Mouse (Mus musculus): ENCODE measurements around the gene Amd1. TPM values are rescaled to one million over a fixed set of nuclear protein-coding genes. Genes with fewer than 3 reads are reported as not detected.

Gene Amd1
- polyA plus RNA-seq, 1 experiment from 2014 or later: 84.4 TPM

DNA sequence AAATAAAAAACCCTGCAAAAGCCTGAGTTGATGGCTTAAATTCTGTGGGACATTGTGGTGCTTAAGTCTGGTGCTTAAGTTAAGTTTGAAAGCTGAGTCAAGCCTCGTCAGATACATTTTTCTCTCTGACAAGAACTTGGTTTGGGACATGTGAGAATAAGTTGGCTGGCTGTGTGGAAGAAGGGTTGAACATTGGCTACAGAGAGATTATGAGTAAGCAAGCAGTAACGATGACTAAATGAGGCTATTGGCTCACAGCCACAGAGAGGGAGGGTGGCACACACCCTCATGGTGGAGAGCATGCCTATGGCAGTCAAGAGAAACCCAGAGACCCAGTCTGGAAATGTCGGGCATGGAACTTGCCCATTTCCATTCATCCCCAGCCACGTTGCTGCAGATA lies 38.3 kb downstream of the Amd1 start:
- H3K9me3 ChIP-seq (ENCODE audit: control insufficient read depth, low read depth, low read length): no peaks in the 10 kb centered on the region
- no peaks in the 10 kb centered on the region for H3K36me3 ChIP-seq (ENCODE audit: control insufficient read depth, insufficient read depth, low read length)
- no peak overlapping the region for H3K9ac ChIP-seq (replicated peaks; ENCODE audit: low read depth, low read length)
- H3K4me3 ChIP-seq (ENCODE audit: low read depth, low read length): no peak overlapping the region
- no peak overlapping the region for H3K27ac ChIP-seq (ENCODE audit: low read length)
- no peak for ATAC-seq (ENCODE audit: insufficient number of reproducible peaks, insufficient read depth, low FRiP score, low read depth)
- H3K27me3 ChIP-seq (ENCODE audit: control insufficient read depth, insufficient read depth, low read length): no peaks in the 10 kb centered on the region
- 84% methylated on average over 4 of the region's 4 CpGs for WGBS
- H3K4me1 ChIP-seq (ENCODE audit: control insufficient read depth, insufficient read depth, low read length): no peaks in the 10 kb centered on the region
- no peak overlapping the region for H3K4me2 ChIP-seq (replicated peaks; ENCODE audit: low read depth, low read length)

DNA sequence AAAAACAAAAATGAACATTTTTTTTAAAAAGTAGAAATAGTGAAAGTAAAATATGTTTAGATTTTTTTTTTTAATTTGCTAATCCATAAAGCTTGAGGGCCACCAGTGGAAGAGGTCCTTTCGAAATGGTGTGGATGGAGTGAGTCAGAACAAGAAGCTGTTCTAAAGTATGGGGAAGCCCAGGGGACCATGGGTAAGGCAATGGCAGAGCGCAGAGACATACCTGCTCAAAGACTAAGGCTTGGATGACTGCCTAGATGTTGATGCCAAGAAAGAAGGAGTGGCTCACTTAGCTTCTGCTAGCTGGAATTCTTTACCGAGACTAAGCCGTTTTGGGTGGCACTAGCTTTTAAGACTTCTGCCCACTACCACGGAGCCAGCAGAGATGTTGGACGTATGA lies 39.8 kb downstream of the Amd1 start:
- Histone ChIP-seq H3K4me3 (ENCODE audit: low read depth, low read length) (no peak overlapping the region), H3K36me3 (ENCODE audit: control insufficient read depth, insufficient read depth, low read length) (no peaks in the 10 kb centered on the region), H3K9me3 (ENCODE audit: control insufficient read depth, low read depth, low read length) (no peaks in the 10 kb centered on the region), H3K27ac (ENCODE audit: low read length) (no peak overlapping the region), H3K9ac (replicated peaks; ENCODE audit: low read depth, low read length) (no peak overlapping the region), H3K27me3 (ENCODE audit: control insufficient read depth, insufficient read depth, low read length) (no peaks in the 10 kb centered on the region), H3K4me2 (replicated peaks; ENCODE audit: low read depth, low read length) (no peak overlapping the region), H3K4me1 (ENCODE audit: control insufficient read depth, insufficient read depth, low read length) (no peaks in the 10 kb centered on the region)
- no peak for ATAC-seq (ENCODE audit: insufficient number of reproducible peaks, insufficient read depth, low FRiP score, low read depth)
- WGBS: 83% methylated on average over 6 of the region's 6 CpGs

DNA sequence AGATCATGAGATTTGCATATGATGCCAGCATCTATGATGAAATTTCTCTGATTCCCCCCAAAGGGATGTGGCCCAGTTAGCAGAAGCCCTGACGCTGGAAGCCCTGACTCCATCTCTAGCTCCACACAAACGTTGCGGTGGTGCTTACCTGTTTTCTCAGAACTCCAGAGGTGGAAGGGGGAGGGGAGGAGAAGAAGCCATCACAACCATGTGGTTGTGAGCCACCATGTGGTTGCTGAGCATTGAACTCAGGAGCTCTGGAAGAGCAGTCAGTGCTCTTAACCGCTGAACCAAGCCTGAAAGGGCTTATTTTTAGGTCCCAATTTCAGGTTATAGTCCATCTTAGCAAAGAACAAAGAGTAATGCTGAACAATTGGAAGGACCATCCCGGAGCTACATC lies 41.7 kb downstream of the Amd1 start:
- Histone ChIP-seq H3K9me3 (ENCODE audit: control insufficient read depth, low read depth, low read length) (no peaks in the 10 kb centered on the region), H3K36me3 (ENCODE audit: control insufficient read depth, insufficient read depth, low read length) (no peaks in the 10 kb centered on the region), H3K27me3 (ENCODE audit: control insufficient read depth, insufficient read depth, low read length) (no peaks in the 10 kb centered on the region), H3K27ac (ENCODE audit: low read length) (no peak overlapping the region), H3K4me1 (ENCODE audit: control insufficient read depth, insufficient read depth, low read length) (peaks cover 3% of the 10 kb centered on the region; the same call in 1 of the 2 replicates), H3K9ac (replicated peaks; ENCODE audit: low read depth, low read length) (no peak overlapping the region), H3K4me2 (replicated peaks; ENCODE audit: low read depth, low read length) (no peak overlapping the region), H3K4me3 (ENCODE audit: low read depth, low read length) (no peak overlapping the region)
- ATAC-seq (ENCODE audit: insufficient number of reproducible peaks, insufficient read depth, low FRiP score, low read depth): no peak
- 54% methylated on average over 5 of the region's 5 CpGs for WGBS

DNA sequence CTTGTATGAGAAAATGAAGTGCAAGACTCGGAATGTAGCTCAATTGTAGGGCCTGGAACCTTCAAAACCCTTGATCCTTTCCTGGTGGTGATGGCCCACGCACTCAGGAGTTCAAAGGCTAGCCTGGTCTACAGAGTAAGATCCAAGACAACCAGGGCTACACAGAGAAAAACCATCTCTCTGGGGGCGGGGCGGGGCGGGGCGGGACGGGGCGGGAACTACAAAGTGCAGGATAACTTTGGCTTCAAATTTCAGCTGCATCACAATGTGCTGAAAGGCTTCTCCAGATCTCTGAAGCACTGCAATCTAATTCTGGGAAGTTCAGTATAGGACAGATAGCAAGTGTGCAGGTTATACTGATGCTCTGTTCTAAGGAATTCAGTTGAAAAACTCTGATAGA lies 42.4 kb downstream of the Amd1 start:
- H3K27ac ChIP-seq (ENCODE audit: low read length): no peak overlapping the region
- no peak for ATAC-seq (ENCODE audit: insufficient number of reproducible peaks, insufficient read depth, low FRiP score, low read depth)
- H3K4me3 ChIP-seq (ENCODE audit: low read depth, low read length): no peak overlapping the region
- no peak overlapping the region for H3K4me2 ChIP-seq (replicated peaks; ENCODE audit: low read depth, low read length)
- H3K9me3 ChIP-seq (ENCODE audit: control insufficient read depth, low read depth, low read length): no peaks in the 10 kb centered on the region
- no peaks in the 10 kb centered on the region for H3K36me3 ChIP-seq (ENCODE audit: control insufficient read depth, insufficient read depth, low read length)
- 10% methylated on average over 8 of the region's 8 CpGs for WGBS
- H3K9ac ChIP-seq (replicated peaks; ENCODE audit: low read depth, low read length): no peak overlapping the region
- no peaks in the 10 kb centered on the region for H3K27me3 ChIP-seq (ENCODE audit: control insufficient read depth, insufficient read depth, low read length)
- peaks cover 3% of the 10 kb centered on the region; the same call in 1 of the 2 replicates for H3K4me1 ChIP-seq (ENCODE audit: control insufficient read depth, insufficient read depth, low read length)

DNA sequence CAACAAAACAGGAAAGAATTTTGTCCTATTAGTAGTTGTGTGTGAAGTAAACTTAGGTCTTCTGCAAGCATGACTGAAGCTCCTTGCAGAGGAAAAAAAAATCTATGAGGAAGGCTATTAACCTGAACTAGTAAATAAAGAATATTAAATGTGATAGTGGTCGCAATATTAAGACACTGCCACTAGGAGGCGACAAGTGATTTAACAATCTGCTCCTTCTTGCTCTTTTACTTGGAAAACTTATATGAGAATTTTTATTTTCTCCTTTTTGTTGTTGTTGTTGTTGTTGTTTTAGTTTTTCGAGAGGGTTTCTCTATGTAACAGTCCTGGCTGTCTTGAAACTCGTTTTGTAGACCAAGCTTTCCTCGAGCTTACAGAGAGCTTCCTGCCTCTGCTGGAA lies 43.0 kb downstream of the Amd1 start:
- H3K27ac ChIP-seq (ENCODE audit: low read length): peak overlapping the region; percentile 94
- WGBS: 6% methylated on average over 5 of the region's 5 CpGs
- H3K4me2 ChIP-seq (replicated peaks; ENCODE audit: low read depth, low read length): no peak overlapping the region; the same call in 1 of the 2 replicates
- ATAC-seq (ENCODE audit: insufficient number of reproducible peaks, insufficient read depth, low FRiP score, low read depth): no peak
- H3K9ac ChIP-seq (replicated peaks; ENCODE audit: low read depth, low read length): no peak overlapping the region
- H3K4me1 ChIP-seq (ENCODE audit: control insufficient read depth, insufficient read depth, low read length): peaks cover 3% of the 10 kb centered on the region; the same call in 1 of the 2 replicates
- H3K36me3 ChIP-seq (ENCODE audit: control insufficient read depth, insufficient read depth, low read length): peaks cover 3% of the 10 kb centered on the region; the same call in 1 of the 2 replicates
- no peaks in the 10 kb centered on the region for H3K9me3 ChIP-seq (ENCODE audit: control insufficient read depth, low read depth, low read length)
- H3K4me3 ChIP-seq (ENCODE audit: low read depth, low read length): peak overlapping the region; percentile 58; the same call in 1 of the 2 replicates
- H3K27me3 ChIP-seq (ENCODE audit: control insufficient read depth, insufficient read depth, low read length): no peaks in the 10 kb centered on the region

DNA sequence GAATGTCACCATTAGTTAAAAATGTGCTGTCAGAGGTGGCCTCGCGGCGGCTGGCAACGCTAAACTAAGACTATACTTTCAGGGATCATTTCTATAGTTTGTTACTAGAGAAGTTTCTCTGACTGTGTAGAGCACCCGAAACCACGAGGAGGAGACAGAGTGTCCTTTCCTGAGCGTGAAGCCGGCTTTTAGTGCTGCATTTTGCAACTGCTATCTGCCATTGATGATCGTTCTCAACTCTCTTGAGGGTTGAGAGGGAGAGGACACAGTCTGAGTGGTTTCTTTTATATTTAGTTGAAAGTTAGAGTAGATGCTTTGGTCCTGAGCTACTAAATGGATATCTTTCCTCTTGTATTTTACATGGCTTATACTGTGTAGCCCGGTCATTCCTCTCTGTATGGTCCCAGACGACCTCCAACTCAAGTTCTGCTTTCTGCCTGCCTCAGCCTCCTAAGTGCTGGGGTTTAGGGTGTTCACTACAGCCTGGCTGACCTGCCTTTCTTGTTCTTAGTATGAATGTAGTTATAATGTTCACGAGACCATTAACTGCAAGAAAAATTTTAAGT lies 43.5 kb downstream of the Amd1 start:
- Histone ChIP-seq H3K27ac (ENCODE audit: low read length) (peak overlapping the region; percentile 94), H3K4me3 (ENCODE audit: low read depth, low read length) (peak overlapping the region; percentile 58), H3K36me3 (ENCODE audit: control insufficient read depth, insufficient read depth, low read length) (peaks cover 7% of the 10 kb centered on the region), H3K4me2 (replicated peaks; ENCODE audit: low read depth, low read length) (peak overlapping the region; percentile 65; the same call in 1 of the 2 replicates), H3K9ac (replicated peaks; ENCODE audit: low read depth, low read length) (no peak overlapping the region), H3K4me1 (ENCODE audit: control insufficient read depth, insufficient read depth, low read length) (peaks cover 3% of the 10 kb centered on the region; the same call in 1 of the 2 replicates), H3K9me3 (ENCODE audit: control insufficient read depth, low read depth, low read length) (no peaks in the 10 kb centered on the region), H3K27me3 (ENCODE audit: control insufficient read depth, insufficient read depth, low read length) (no peaks in the 10 kb centered on the region)
- ATAC-seq (ENCODE audit: insufficient number of reproducible peaks, insufficient read depth, low FRiP score, low read depth): peak; percentile 84
- WGBS: under 1% methylated on average over 12 of the region's 12 CpGs

DNA sequence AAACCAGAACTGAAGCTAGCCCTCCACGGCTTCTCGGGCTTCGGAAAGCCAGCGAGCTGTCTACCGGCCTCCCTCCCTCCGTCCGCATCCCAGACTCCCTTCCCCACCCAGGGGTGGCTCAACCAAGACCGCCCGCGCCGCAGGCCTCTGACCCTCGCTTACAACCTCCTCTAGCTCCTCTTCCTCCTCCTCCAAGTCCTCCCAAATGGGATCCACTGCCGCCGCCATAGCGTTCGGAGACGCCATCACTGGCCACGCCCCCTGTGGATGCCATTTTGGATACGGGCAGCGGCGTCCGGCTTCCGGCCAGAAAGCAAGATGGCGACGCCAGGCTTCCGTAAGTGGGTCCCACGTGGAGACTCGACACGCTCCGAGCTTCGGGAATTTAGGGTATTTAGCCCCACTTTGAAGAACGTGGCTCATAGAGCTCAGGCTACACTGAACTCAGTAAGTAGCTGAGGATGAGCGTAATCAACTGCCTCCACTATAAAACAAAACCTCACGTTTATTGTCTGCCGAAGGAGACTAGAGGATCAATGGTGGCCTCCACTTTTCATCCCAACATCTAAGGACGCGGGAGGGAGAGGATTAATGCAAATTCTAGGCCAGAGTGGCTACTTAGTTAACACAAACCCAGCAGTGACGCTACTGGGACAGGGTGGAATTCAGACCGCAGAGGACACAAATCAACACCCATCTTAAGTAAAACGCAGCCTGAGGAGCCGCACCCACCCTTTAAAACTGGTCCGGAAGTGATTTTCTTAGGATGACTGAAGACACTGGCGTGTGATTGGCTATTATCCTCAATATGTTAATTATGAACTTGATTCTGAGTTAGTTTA lies 44.4 kb downstream of the Amd1 start, which contains the start of gene Gtf3c6:
Gtf3c6 (minus strand) TSS at position 695 of the 842 bp plus-strand sequence.
- no peaks in the 10 kb centered on the region for H3K9me3 ChIP-seq (ENCODE audit: control insufficient read depth, low read depth, low read length)
- WGBS: under 1% methylated on average over 43 of the region's 43 CpGs
- H3K27ac ChIP-seq (ENCODE audit: low read length): peak within 1 kb of the TSS; percentile 94
- ATAC-seq (ENCODE audit: insufficient number of reproducible peaks, insufficient read depth, low FRiP score, low read depth): peak; percentile 68
- peaks cover 3% of the 10 kb centered on the region; the same call in 1 of the 2 replicates for H3K4me1 ChIP-seq (ENCODE audit: control insufficient read depth, insufficient read depth, low read length)
- peak within 1 kb of the TSS; percentile 65 for H3K4me2 ChIP-seq (replicated peaks; ENCODE audit: low read depth, low read length)
- H3K27me3 ChIP-seq (ENCODE audit: control insufficient read depth, insufficient read depth, low read length): no peaks in the 10 kb centered on the region
- peak within 1 kb of the TSS; percentile 58 for H3K4me3 ChIP-seq (ENCODE audit: low read depth, low read length)
- H3K9ac ChIP-seq (replicated peaks; ENCODE audit: low read depth, low read length): peak within 1 kb of the TSS; percentile 66
- H3K36me3 ChIP-seq (ENCODE audit: control insufficient read depth, insufficient read depth, low read length): peaks cover 11% of the 10 kb centered on the region

DNA sequence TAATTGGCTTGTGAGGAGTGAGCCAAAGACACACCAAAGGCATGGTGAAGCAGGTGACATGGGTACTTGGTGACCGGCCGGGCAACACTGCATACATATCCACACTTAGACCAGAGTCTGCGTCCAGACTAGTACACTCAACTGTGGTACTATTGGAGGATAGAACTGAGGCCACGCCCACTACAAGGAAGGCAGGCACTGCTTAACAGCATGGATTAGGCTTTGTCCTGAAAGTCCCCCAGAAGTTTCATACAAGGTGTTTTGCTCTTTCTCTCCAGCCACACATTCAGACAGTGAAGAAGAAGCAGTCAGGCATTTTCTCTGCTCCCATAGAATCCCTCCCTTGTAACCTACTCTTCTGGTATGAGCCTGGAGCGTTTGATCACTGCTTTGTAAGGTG lies 45.3 kb downstream of the Amd1 start:
- peak overlapping the region; percentile 58 for H3K4me3 ChIP-seq (ENCODE audit: low read depth, low read length)
- H3K4me2 ChIP-seq (replicated peaks; ENCODE audit: low read depth, low read length): peak overlapping the region; percentile 65
- H3K9me3 ChIP-seq (ENCODE audit: control insufficient read depth, low read depth, low read length): no peaks in the 10 kb centered on the region
- 0% methylated on average over 5 of the region's 5 CpGs for WGBS
- H3K9ac ChIP-seq (replicated peaks; ENCODE audit: low read depth, low read length): peak overlapping the region; percentile 66
- peaks cover 3% of the 10 kb centered on the region; the same call in 1 of the 2 replicates for H3K4me1 ChIP-seq (ENCODE audit: control insufficient read depth, insufficient read depth, low read length)
- peak overlapping the region; percentile 94; the same call in 1 of the 2 replicates for H3K27ac ChIP-seq (ENCODE audit: low read length)
- H3K36me3 ChIP-seq (ENCODE audit: control insufficient read depth, insufficient read depth, low read length): peaks cover 11% of the 10 kb centered on the region
- H3K27me3 ChIP-seq (ENCODE audit: control insufficient read depth, insufficient read depth, low read length): no peaks in the 10 kb centered on the region
- peak; percentile 84 for ATAC-seq (ENCODE audit: insufficient number of reproducible peaks, insufficient read depth, low FRiP score, low read depth)

All from stomach, embryonic 14.5 days (tissue).